Mouse (Mus musculus) v-Abl transformed pro-B cells (cell line): ENCODE measurements at regions not wholly inside any gene's neighbourhood (a gene's known extent, or its start where the extent isn't known, plus 50 kb on each side); places are given as distances from the start of the nearest gene placed in this dataset.

ENCODE experiments used
- in situ Hi-C, 2 experiments: fragments of 400-800 bp; cut with MboI; formaldehyde crosslinking; loops; one replicate each; pipeline ENCODE4 v1.15.1; 2025; ENCODE audit not compliant: unreplicated experiment in 2 of 2

DNA sequence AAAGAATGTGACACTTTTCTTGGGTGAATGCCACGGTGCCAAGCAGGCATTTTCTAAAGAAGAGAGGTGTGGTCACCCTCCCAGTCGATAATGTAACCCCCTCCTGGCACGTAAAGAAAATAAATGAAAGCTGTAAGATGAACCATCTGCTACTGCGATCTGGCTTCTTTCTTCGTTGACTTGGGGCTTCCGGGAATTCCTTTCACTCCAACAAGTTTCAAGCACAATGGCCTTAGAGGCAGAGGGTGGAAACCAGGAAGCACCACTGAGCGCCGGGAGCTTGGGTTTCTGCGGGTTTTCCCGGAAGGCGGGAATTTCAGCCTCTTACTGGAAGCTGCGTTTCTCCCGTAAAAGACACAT, 203.5 kb downstream of the C1d start:
- in situ Hi-C loops: no loop called here

DNA sequence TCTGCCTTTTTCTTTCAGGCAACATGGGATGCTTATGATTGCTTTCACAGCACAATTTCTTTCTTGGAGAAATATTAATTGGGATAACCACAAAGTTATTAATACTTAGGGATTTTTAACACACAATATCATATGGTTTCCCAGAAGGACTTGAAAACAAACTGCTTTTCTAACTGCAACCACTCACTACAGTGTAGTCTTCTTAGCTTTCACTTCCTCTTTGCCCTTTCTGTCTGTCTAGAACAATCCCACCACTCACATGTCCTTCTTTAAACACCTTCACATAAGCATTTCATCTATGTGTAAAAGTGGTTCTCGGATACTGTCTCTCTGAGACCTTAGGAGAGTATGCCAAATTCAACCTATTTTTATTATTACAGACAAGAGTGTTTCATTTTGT, 204.3 kb downstream of the C1d start:
- in situ Hi-C loops: no loop called here

DNA sequence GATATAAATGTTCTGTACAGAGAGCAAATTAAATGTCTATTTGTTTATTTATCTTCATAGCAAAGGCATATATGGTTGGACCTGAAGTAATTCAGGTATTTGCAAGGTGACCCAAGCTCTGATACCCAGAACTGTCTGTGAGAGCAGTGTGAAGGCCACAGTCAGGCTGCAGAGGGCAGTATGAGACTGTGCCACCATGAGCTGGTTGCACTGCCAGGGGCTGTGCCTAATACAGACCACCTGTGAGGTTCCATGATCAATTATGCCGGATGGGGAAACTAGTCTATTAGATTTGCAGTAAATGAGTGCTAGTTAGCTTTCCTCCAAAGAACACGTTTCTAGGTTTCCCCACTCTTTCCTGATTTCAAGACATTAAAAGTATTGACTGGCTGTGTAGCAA, 207.5 kb downstream of the C1d start:
- in situ Hi-C loops: no loop called here

DNA sequence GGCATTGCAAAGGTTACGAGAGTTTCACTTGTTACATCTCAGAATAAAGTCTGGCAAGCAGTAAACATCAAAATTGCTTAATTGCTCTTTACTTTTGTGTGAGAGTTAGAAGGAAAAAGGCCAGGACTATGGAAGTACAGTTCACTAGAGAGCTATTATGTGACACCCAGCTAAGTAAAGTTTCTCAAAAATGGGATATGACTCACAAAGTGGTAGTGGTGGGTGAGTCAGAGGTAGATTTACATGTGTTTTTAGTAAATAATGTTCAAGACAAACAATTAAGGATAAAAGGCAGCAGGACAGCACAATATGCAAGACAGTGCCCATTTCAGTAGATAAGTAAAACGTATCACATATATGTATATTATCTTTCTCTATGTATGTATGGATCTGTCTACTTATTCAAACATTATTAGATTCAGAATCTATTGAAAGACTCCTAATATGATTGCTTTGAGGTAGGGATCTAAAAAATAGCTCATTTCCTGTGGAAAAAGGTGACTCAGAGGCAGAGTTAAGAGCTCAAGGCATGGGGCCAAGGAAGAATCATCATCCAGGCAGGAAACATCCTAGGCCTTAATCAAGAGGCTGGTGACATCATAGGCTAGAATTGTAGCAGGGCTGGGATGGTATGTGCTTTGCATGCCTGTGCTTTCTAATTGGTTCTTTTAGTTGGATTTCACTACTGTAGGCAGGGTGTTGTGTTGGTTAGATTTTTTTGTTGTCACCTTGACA, 211.2 kb downstream of the C1d start:
- in situ Hi-C loops: no loop called here

DNA sequence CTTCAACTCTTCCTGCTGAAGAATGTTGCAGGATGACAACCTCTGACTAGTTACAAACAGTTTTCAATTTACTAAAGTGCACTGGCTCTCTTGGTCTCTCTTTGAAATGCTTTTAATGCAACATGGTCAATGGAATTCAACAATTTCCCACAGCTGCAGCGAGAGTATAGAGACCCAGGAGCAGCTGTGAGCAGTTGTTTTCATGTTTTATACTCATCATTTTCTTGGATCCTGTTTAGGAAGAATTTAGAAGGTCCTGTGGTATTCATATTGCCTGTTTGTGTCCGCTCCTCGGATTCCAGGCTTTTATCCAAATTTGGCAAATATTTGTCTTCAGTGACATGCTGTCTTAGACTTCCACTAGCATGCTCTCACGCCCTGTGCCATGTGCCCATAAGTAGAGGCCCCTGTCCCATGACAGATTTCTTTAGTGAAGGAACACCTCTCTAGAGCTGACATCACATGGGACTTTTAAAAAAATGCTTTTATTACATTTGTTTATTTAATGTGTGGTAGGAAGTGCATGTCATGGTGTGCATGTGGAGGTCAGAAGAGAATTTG, 224.1 kb downstream of the C1d start:
- in situ Hi-C loops: no loop called here

DNA sequence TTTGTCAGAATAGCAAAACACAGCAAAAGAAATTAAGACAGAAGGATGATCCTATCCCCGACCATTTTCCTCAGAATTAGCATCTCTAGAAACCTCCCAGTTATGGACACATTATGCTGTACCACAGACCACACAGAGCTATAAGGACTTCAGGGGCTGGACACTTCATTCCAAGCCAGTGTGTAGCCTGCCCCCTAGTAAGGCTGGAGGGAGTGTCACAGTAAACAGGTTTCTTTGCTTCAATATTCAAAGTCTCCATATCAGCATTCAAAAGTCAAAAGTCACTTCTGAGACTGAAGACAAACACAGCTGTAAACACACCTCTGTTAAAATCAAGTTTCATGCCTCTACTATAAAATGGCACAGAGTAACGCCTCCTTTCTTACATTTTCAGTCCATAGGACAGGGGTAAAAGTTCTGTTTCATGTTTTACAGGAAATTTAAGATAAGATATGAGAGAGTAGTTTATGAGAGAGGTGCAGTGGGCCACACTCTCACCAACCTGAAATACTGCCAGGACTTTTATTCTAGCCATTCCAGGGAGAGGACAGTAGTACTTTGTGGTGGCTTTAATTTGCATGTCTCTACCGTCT, 226.6 kb downstream of the C1d start:
- in situ Hi-C loops: no loop called here

DNA sequence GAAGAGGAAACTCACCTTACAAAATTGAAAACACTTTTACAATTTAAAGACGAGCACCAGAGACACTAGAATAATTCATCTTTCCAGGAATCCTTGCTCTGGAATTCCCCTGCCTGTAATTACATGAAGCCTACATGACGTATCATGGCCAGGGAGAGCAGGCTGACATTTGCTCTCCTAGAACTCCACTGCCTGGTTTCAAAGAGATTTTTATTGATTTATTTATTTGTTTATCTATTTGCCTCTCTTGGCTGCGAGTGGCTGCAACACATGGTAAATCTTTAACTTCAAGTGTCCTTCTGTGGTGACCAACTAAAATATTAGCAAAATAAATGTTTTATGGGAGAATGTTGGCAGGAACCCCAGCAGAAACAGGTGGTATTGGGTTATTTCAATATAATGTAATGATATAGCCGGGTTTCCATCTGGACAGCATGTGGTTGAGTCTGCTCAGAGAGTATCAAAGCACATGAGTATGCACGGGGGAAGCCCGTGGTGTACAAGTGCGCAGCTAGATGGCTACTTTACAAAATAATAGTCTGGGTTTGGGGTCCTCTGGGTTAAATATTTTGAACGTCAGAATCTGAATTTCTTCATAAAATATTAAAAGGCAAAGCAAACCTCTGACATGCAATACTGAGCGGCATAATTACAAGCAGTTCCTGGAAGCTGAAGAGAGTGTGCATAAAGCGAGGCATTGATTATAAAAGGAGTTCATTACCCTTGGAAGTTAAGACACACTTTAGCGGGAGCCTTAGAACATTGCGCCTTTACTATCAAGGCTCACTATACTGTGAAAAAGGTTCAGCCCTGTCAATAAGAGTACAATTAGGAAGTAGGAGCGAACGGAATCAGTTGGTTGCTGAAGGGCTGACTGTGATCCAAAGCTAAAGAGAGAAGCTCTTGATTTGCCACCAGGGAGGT, 244.0 kb downstream of the C1d start:
- in situ Hi-C loops: no loop called here

DNA sequence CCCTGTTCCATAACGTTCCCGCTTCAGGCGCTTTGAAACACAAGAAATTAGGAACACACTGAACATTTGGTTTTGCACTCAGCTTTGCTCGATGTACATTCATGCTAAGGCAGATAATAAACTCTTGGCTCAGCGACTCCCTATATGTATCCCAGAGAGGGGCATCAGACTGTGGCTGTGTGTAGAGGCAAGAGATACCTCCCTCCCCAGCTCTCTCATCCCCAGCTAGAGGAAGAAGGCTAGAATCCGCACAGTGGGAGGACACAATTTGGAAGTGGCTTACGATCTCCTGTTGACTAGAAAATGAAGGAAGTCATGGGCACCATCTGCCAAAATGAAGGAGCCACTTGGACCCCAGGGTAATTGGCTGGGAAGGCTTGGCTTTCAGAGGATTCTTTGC, 244.7 kb downstream of the C1d start:
- in situ Hi-C loops: no loop called here

DNA sequence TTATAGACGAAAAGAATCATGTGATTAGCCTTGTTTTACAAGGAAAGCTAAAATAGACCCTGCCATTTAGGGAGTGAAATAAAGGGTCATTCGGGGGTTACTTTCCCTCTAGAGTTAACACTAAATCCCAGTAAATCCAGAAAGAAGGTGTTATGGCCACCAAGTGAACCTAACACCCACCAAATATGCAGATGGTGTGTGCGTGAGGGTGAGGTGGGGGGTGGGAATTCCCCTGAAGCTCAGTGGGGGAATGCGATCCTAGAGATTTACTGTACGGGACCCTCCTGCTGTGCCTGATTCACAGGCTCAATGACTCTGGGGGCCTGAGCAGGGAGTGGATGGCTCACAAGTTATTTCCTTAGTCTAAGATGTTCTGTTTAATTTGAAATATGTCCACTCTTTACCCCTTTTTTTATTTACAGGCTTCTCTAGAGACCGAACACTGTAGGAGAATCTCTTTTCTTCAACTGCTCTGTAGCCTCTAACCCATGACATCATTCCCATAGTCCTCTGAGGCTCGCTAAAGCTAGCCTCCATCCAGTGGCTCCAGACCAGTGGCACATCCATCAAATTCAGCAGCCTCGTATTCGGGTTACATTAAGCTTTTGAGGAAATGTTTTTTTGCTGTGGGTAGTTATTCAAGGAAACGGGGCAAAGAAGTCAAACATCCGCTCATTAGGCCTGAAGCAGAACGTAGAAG, 265.0 kb downstream of the C1d start:
- in situ Hi-C loops: no loop called here

DNA sequence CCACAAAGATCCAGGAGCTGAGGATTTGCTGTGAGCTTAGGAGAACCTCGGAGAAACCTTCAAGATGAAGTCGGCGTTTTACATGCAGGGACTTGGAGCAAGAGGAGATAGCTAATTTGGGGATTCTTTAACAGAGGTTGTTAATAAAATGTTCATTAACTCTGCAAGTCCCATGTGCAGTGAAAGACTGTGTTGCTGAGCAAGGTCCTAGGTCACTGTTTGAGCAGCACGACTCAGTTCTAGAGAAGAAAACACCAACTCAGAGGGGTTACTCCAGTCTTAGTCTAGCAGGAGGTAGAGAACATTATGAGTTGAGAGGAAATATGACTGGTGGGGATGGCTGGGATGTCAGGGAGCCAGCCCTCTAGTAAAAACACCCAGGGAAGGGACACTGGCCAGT, 265.9 kb downstream of the C1d start:
- in situ Hi-C loops: no loop called here

DNA sequence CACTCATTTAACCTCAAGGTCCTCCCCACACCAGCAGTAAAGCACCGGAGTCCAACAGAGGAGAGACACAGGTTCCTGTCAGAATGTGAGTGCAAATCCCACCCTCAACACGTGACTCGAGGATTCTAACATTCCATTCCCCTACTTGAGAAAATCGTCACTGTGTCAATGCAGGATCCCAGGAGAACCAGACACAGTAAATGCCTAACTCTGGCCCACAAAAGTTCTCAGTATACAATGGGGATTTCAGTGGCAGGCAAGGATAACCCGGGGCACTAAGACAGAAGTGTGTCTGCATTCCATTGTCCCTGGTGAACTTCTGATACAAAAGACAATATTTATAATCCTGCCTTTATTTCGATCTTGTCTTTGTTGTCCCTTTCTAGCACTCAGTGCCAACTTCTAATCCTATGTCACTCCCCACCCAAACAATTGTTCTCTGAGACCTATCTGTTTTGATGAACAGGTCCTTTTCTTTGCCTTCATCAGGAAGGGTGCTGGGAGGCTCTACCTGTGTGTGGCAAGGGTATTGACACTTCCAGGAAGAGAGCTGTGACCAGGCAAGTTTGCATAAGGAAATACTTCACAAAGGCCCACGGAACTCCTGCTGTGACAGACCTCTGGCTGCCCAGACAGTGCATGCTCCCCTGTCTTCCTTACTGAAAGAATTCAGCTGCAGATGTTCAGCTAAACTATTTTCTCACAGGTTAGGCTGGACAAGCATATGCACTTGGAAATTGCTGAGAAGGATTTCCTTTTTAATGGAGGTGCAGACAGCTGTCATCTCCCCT, 267.8 kb downstream of the C1d start:
- in situ Hi-C loops: no loop called here

DNA sequence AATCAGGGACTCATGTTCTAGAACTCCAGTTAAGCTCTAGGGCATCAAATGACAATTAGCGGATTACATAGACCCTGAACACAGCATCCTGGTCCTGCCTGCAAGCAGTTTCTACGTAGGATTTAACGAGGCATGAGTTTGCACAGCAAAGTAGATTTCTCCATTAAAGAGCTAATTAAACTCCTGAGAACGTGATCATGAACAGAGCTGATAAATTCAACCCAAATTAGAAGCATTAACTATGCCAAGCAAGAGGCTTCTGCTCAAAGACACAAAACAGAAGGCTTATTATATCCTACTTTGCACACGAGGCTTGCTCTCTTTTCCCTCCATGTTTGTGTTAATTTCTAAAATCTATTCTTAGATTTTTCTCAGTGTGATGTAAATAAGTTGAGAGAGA, 269.1 kb downstream of the C1d start:
- in situ Hi-C loops: no loop called here

DNA sequence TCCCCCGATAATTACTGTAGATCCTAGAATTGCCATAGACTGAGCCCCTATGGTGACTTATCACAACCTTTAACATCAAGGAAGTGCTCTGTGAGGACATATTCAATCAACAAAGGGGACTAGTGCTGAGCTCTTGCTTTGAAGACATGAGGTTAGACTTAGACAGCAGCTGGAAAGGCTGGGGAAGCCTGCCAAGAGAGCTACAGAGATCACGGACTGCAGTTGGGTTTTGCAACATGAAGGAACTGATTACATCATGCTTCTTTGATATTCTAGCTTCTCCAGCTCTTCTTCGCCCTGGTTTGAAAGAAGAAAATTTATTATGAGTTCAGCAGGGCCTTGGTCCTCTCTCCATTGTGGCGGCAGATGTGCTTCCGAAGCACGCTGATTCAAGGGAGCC, 271.2 kb downstream of the C1d start:
- in situ Hi-C loops: no loop called here

DNA sequence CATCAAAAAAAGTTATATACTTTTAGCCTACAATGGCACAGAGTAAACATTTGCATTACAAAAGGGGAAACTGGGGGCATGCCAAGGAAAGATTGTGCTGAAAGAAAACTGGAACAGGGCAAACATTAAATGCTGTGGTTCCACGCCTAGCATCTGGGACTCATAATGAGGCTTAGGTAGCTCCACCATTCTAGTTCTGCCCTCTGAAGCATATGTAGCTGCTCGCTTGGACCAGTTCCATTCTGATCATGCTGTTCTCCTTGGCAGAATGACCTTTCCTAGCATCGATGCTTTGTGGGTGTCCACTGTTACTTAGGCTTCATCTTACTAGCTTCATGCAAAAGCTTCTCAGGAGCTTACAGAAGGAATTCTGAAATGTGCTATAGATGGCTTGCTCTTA, 276.3 kb downstream of the C1d start:
- in situ Hi-C loops: no loop called here

DNA sequence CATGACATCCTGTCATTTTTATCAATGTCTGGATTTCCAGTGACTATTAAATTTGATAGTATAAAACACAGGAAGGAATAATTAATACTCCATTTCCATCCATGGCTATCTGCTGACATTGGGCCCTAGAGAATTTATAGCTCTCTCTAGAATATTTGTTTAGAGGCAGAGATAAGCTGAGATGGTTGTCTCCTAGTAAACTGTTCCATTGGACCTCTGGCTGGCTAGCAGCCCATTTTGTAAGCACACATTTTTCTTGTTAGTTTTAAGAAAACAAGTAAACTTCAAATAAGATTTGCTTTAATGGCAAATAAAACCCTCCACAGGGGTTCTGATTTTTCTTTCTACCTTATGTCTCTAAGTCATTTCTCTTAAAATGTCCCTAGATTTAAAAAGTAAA, 288.9 kb downstream of the C1d start:
- in situ Hi-C loops: no loop called here

DNA sequence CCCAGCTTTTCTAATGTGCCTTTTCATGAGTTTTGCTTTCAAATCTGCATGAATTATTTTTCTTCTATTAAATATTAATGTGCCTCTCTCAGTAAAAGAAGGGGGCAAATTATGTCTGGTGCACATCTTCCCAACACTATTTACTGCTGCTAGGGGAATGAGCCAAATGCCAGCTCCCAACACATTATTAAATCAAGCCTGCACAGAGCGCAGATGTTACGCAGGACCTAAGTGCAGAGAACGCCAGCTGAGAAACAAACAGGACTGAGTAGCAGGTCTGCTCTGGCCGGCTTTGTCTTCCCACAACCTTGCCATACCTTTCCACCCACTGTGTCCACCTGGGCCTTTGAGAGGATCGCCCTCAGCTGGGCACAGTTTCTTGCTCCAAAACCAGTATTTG, 291.8 kb downstream of the C1d start:
- in situ Hi-C loops: no loop called here

DNA sequence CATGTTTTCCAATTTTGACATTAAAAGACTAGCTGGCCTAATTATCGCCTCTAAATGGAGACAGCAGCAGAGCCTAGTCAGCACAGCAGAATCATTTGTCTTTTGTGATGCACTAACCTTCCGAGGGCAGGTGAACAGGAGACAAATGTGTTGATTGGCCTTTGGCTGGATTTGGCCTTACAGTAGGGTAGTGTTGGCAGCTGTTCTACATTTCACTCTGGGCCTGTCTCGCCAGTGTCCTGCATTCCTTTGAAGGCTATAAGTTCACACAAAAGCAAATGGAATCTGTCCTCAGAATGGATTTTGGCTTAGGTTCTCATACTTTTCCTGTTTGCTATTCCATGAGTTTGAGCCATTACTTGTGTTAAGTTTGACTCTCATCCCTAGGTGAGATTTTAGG, 297.9 kb downstream of the C1d start:
- in situ Hi-C loops: no loop called here

DNA sequence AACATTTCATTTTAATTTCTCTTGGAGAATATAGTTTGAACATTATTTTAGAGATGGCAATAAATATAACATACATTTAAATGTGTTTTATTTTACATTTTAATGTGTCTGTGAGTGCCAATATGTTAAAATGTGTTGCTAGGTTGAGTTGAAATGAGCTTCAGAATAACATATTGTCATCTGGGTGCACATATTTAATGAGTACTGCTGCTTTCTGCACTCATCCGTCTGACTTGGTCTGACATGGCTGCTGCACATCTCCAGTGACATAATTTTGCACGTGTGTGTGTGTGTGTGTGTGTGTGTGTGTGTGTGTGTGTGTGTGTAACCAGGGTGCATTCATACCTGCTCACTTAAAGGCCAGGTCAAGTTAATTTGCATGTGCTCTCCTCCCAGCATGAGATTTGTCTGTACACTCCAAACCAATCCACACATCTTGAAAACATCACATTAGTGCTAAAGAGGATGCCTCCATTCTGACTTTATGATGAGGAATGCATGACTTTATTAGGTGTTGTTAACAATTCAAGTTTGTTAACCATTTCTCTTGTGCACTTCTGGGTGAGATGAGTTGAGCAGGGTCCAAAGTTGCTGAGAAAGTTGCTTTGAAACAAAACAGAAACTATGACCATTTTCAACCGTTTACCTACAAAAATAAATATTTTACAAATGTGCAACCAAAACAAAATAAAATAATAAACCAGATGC, 334.6 kb downstream of the C1d start:
- in situ Hi-C loops: no loop called here

DNA sequence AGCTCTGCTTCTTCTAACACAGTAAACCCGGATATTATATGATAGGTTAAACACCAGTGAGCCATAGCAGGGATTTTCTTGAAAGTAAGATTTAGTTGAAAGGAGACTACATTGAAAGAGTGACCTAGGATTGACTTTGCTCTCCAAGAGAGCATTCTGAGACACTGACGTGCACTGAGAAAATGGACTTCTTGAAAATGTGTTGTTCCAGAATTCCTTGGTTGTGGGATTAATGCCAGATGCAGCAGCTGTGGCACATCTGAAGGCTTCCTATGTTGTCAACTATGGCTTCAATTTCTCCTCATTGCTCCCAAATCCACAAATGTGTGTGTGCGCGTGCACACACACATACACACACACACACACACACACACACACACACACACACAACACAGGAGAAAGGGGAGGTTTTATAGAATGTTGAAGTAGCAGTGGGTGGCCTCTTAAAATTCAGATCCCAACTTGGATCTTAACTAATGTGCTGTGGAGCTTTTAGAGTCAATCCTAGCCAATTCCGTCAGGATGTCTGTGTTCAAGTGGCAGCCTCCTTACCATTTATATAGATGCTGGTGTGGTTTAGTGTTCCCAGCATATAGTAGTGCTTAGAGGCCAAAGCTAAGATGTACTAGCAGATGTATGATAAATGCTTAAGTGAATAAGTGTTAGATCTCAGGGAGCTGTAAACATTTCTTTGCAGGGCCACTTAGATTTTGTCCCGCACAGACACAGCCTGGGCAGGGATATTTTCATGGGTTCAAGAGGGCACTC, 346.5 kb downstream of the C1d start:
- in situ Hi-C loops: no loop called here
